In genomic region chr11:46289561-46289960, GRCm38 (mm10) we compare ENCODE assay signal across 32 mouse cellular contexts. TPM values are rescaled to one million over a fixed set of nuclear protein-coding genes. Genes with fewer than 3 reads are reported as not detected.
DNase-seq lines count a peak whose midpoint lies in the region; ATAC-seq lines count a peak whose summit lies in the region.
"Had no signal": no experiment of that assay in that cellular context is flagged by ENCODE, and none has a peak within 500 bp of the region (broad histone marks: within the 10 kb centered on the region; RNA-seq: fewer than 3 reads in every experiment).

No protein-coding gene starts in this region.

- H3K9me3 ChIP-seq in kidney, embryonic 15.5 days (replicated peaks), result no peaks in the 10 kb centered on the region
- H3K9me3 ChIP-seq in kidney, embryonic 16.5 days (ENCODE audit: low read length), result no peaks in the 10 kb centered on the region
- H3K9me3 ChIP-seq: embryonic facial prominence, embryonic 12.5 days; embryonic facial prominence, embryonic 15.5 days; G1E; heart, embryonic 10.5 days; heart, embryonic 13.5 days; hindbrain, embryonic 13.5 days had no signal

- peak; percentile 61 for DNase-seq in kidney, adult 18-20 months
- DNase-seq in kidney, adult 8-10 months, result peak; percentile 55 to 83
- DNase-seq in kidney, postnatal 25 days, result peak; percentile 62 to 85
- no peak for DNase-seq in adrenal gland, adult 2 months
- DNase-seq in urinary bladder, postnatal 10 days (ENCODE audit: low spot score), result no peak
- DNase-seq: adrenal gland, postnatal 14 days; B cell, adult 2 months; cerebellum, adult 11 months; cerebellum, adult 2 months; cerebellum, adult 9-11 months; cerebellum, postnatal 25 days; forebrain, postnatal 0 days; gastrocnemius, adult 2 months; gastrocnemius, postnatal 14 days; heart, adult 2 months; heart, postnatal 14 days had no signal

- no peak for ATAC-seq in kidney, embryonic 15.5 days (replicated peaks; ENCODE audit: low FRiP score)
- ATAC-seq in kidney, embryonic 16.5 days (ENCODE audit: low FRiP score, low TSS enrichment), result 0 out of 2 replicates have a peak, but pooled peaks have one; percentile 33
- ATAC-seq: forebrain, embryonic 14.5 days; forebrain, postnatal 0 days; hindbrain, embryonic 16.5 days; Patski had no signal

- H3K9ac ChIP-seq in kidney, embryonic 15.5 days, result no peak overlapping the region
- H3K9ac ChIP-seq in kidney, embryonic 16.5 days (replicated peaks; ENCODE audit: low read length), result no peak overlapping the region
- H3K9ac ChIP-seq: embryonic facial prominence, embryonic 12.5 days; embryonic facial prominence, embryonic 15.5 days; forebrain, postnatal 0 days; heart, embryonic 13.5 days; hindbrain, embryonic 13.5 days had no signal

- no peaks in the 10 kb centered on the region for H3K27me3 ChIP-seq in kidney, embryonic 15.5 days
- no peaks in the 10 kb centered on the region for H3K27me3 ChIP-seq in kidney, embryonic 16.5 days (ENCODE audit: insufficient read depth, low read length)
- H3K27me3 ChIP-seq: CH12.LX; embryonic facial prominence, embryonic 12.5 days; embryonic facial prominence, embryonic 15.5 days; heart, embryonic 13.5 days; hindbrain, embryonic 13.5 days; Patski had no signal

- 63% methylated on average over 9 of the region's 9 CpGs for WGBS in kidney, embryonic 15.5 days
- 57% methylated on average over 9 of the region's 9 CpGs for WGBS in kidney, embryonic 16.5 days

- H3K4me2 ChIP-seq in kidney, embryonic 15.5 days, result no peak overlapping the region
- no peak overlapping the region for H3K4me2 ChIP-seq in kidney, embryonic 16.5 days (replicated peaks; ENCODE audit: low read depth, low read length)
- H3K4me2 ChIP-seq: embryonic facial prominence, embryonic 12.5 days; embryonic facial prominence, embryonic 15.5 days; heart, embryonic 13.5 days; hindbrain, embryonic 13.5 days had no signal

- no peak overlapping the region for H3K4me3 ChIP-seq in kidney, embryonic 15.5 days (replicated peaks)
- H3K4me3 ChIP-seq in kidney, embryonic 16.5 days (ENCODE audit: low read length), result no peak overlapping the region
- H3K4me3 ChIP-seq: embryonic facial prominence, embryonic 12.5 days; embryonic facial prominence, embryonic 15.5 days; gastrocnemius, adult 2 months; heart, adult 2 months; heart, embryonic 10.5 days; heart, embryonic 13.5 days; hindbrain, embryonic 13.5 days had no signal

- H3K36me3 ChIP-seq in kidney, embryonic 15.5 days, result no peaks in the 10 kb centered on the region
- no peaks in the 10 kb centered on the region for H3K36me3 ChIP-seq in kidney, embryonic 16.5 days (ENCODE audit: insufficient read depth, low read length)
- H3K36me3 ChIP-seq: embryonic facial prominence, embryonic 12.5 days; embryonic facial prominence, embryonic 15.5 days; G1E; heart, embryonic 10.5 days had no signal

- peaks cover 28% of the 10 kb centered on the region for H3K4me1 ChIP-seq in kidney, embryonic 15.5 days
- H3K4me1 ChIP-seq in kidney, embryonic 16.5 days (ENCODE audit: insufficient read depth, low read length), result peaks cover 21% of the 10 kb centered on the region
- H3K4me1 ChIP-seq: heart, embryonic 10.5 days had no signal

- H3K27ac ChIP-seq in kidney, embryonic 15.5 days, result no peak overlapping the region
- peak overlapping the region; percentile 13; the same call in 1 of the 2 replicates for H3K27ac ChIP-seq in kidney, embryonic 16.5 days (ENCODE audit: low read length)
- H3K27ac ChIP-seq: embryonic facial prominence, embryonic 12.5 days; embryonic facial prominence, embryonic 15.5 days; gastrocnemius, adult 2 months; heart, adult 2 months; heart, embryonic 10.5 days; heart, embryonic 13.5 days; hindbrain, embryonic 13.5 days had no signal

RNA-seq across cellular contexts. Expression of gene Cyfip2, which starts 23.1 kb away (rescaled TPM):
- 15.3 and 15.5 TPM in 2 replicates for polyA plus RNA-seq in kidney, embryonic 15.5 days (2015; fragmentation: Nextera tagmentation; extraction: Ambion mirVana)
- polyA plus RNA-seq in kidney, embryonic 16.5 days (2015; fragmentation: Nextera tagmentation; extraction: Ambion mirVana), result 17.7 and 18.1 TPM in 2 replicates
- 10 to 100 TPM; 68.1 to 95.2 TPM for total RNA-seq in adrenal gland, adult 2 months (2021)
- 24.4 and 34.7 TPM in 2 replicates for polyA plus RNA-seq in adrenal gland, adult 2 months (2012; rRNA removed)

RNA-seq across cellular contexts. Expression of gene Fndc9, which starts 54.2 kb away (rescaled TPM):
- 0.13 and 0.21 TPM in 2 replicates for polyA plus RNA-seq in kidney, embryonic 15.5 days (2015; fragmentation: Nextera tagmentation; extraction: Ambion mirVana)
- polyA plus RNA-seq in kidney, embryonic 16.5 days (2015; fragmentation: Nextera tagmentation; extraction: Ambion mirVana), result 0.09 TPM in 1 of 2 replicates, not detected in the other
- total RNA-seq in adrenal gland, adult 2 months (2021), result not detected
- polyA plus RNA-seq in adrenal gland, adult 2 months (2012; rRNA removed), result not detected in 2 replicates
- total RNA-seq: adrenal gland, adult 18-20 months; adrenal gland, postnatal 14 days; adrenal gland, postnatal 4 days; gastrocnemius, adult 2 months; gastrocnemius, postnatal 14 days; gastrocnemius, postnatal 4 days; heart, adult 2 months; heart, postnatal 14 days; hematopoietic stem cell, adult 5-6 weeks had no signal
- polyA plus RNA-seq: G1E; heart, adult 2 months had no signal

Comparison
In these comparisons a context has a peak if more than half of its experiments do, and no peak if none do; other contexts are left out.
1. DNase-seq: peak in kidney, adult 18-20 months (single experiment), kidney, adult 8-10 months (2 of 2) and kidney, postnatal 25 days (2 of 2); none in adrenal gland, adult 2 months (single experiment) and urinary bladder, postnatal 10 days (single experiment).